Mouse (Mus musculus) myocyte (in vitro differentiated cells): Measurements from ENCODE around the gene Nfkbil1. TPM values are rescaled to one million over a fixed set of nuclear protein-coding genes. Genes with fewer than 3 reads are reported as not detected.
A peak's percentile ranks its signal among the peaks of the same experiment; 100 is the strongest.

ENCODE experiments used
- H3K27me3 ChIP-seq: one replicate; pipeline ENCODE4 v1.6.1; 2011; ENCODE audit not compliant: control insufficient read depth, insufficient read depth, insufficient read length
- H3K36me3 ChIP-seq: one replicate; pipeline ENCODE4 v1.6.1; 2011; ENCODE audit not compliant: control insufficient read depth, insufficient read depth
- H3K4me2 ChIP-seq: one replicate; pipeline ENCODE4 v1.6.1; 2011; ENCODE audit warnings: low read depth, control low read depth
- H3K4me3 ChIP-seq: one replicate; pipeline ENCODE4 v1.5.1; 2011; ENCODE audit warnings: mild to moderate bottlenecking, control low read depth, moderate library complexity
- H3K79me2 ChIP-seq: one replicate; pipeline ENCODE4 v1.6.1; 2011; ENCODE audit not compliant: control insufficient read depth, insufficient read depth
- H3ac ChIP-seq: one replicate; pipeline ENCODE4 v1.6.1; 2011; ENCODE audit not compliant: control insufficient read depth, insufficient read length
- CEBPB ChIP-seq: IDR thresholded peaks from 2 replicates; pipeline ENCODE4 v1.6.1; 2011; ENCODE audit warnings: mild to moderate bottlenecking, moderate library complexity; ENCODE audit not compliant: poor library complexity, insufficient read depth, severe bottlenecking
- E2F4 ChIP-seq: IDR thresholded peaks from one replicate; pipeline ENCODE4 v1.6.1; 2011; ENCODE audit warnings: mild to moderate bottlenecking, control low read depth, moderate library complexity; ENCODE audit not compliant: insufficient read depth
- MAX ChIP-seq: IDR thresholded peaks from one replicate; pipeline ENCODE4 v1.6.1; 2011; ENCODE audit warnings: low read depth, mild to moderate bottlenecking, control low read depth
- MYOG ChIP-seq, 3 experiments: IDR thresholded peaks; one replicate each; pipeline ENCODE4 v1.6.1; 2011; ENCODE audit warnings: control low read depth in 2 of 3, low read depth in 2 of 3, mild to moderate bottlenecking in 2 of 3; ENCODE audit not compliant: insufficient read length in 2 of 3, control insufficient read depth in 1 of 3, insufficient read depth in 1 of 3
- POLR2A ChIP-seq: IDR thresholded peaks from one replicate; pipeline ENCODE4 v1.6.1; 2011; ENCODE audit warnings: low read depth, mild to moderate bottlenecking, control low read depth, moderate library complexity; ENCODE audit not compliant: insufficient read length
- POLR2AphosphoS2 ChIP-seq: IDR thresholded peaks from one replicate; pipeline ENCODE4 v1.6.1; 2011; ENCODE audit warnings: low read depth, control low read depth; ENCODE audit not compliant: insufficient read length
- REST ChIP-seq: IDR thresholded peaks from one replicate; pipeline ENCODE4 v1.6.1; 2011; ENCODE audit warnings: mild to moderate bottlenecking, control low read depth, moderate library complexity; ENCODE audit not compliant: insufficient read depth, insufficient read length
- SRF ChIP-seq: IDR thresholded peaks from one replicate; pipeline ENCODE4 v1.6.1; 2011; ENCODE audit warnings: low read depth; ENCODE audit not compliant: control insufficient read depth, insufficient read length
- TCF12 ChIP-seq: IDR thresholded peaks from one replicate; pipeline ENCODE4 v1.6.1; 2011; ENCODE audit warnings: mild to moderate bottlenecking, control low read depth; ENCODE audit not compliant: poor library complexity, insufficient read depth, severe bottlenecking
- USF1 ChIP-seq: IDR thresholded peaks from one replicate; pipeline ENCODE4 v1.6.1; 2011; ENCODE audit warnings: low read depth, mild to moderate bottlenecking, control low read depth, moderate library complexity
- polyA plus RNA-seq: library from polyadenylated mRNA; unstranded; fragments of >200 nt; fragmentation: generic; extraction: Trizol; gene quantifications from one replicate; pipeline ENCODE4 v1.2.1, GENCODE M21; 2012; ENCODE audit warnings: missing spikeins

Nfkbil1 gene
- polyA plus RNA-seq, 1 experiment, result 27.1 TPM

DNA sequence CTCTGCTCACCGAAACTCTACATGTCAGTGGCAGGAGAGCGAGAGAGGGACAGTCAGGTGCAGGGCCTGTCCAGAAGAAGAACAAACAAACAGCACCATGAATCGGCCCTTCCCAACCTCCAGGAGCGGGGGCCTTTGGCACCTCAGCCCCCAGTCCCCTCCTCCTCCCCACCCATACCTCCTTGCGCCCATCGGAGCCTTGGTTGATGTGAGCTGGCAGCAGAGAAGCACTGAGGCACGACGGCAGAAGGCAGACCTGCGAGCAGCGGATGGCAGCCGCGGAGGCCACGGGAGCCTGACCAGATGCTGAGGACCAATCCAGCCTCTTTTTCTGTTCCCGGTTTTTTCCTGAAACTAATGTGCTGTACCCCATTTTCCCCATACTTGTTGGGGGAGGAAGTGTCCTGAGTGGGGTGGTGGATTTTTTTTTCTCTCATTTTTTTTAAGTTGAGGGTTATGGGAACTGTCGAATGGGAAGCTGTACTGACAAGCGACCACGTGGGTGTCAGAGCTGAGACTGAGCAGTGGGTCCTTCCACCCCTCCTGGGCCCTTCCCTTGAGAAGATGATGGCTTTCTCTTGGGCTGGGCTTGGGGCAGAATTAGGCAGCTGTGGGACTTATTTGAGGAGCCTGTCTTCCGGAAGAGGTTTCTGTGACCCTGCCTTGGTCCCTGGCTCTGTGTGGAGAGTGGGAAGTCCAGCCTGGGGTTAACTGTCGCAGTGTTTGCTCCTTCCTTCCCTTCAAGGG is 14.0 kb upstream of the Nfkbil1 start:
- TF ChIP-seq MAX, result no peak
- TF ChIP-seq POLR2AphosphoS2, result no peak
- no peak for TF ChIP-seq TCF12
- TF ChIP-seq USF1, result no peak
- peak; percentile 29 for TF ChIP-seq POLR2A
- Histone ChIP-seq H3K36me3 (peaks cover 48% of the 10 kb centered on the region), H3ac (no peak overlapping the region), H3K4me2 (no peak overlapping the region), H3K27me3 (no peaks in the 10 kb centered on the region), H3K4me3 (no peak overlapping the region), H3K79me2 (peaks cover 31% of the 10 kb centered on the region)

GRCm38 (mm10) chr17:35248986-35249385 is 13.4 kb upstream of the Nfkbil1 start:
- Histone ChIP-seq H3K27me3 (no peaks in the 10 kb centered on the region), H3K36me3 (peaks cover 53% of the 10 kb centered on the region), H3K79me2 (peaks cover 37% of the 10 kb centered on the region), H3K4me3 (no peak overlapping the region), H3ac (no peak overlapping the region), H3K4me2 (no peak overlapping the region)
- TF ChIP-seq REST (no peak), POLR2A (no peak), SRF (no peak)

- no peak overlapping the region for H3K4me2 ChIP-seq
- no peaks in the 10 kb centered on the region for H3K27me3 ChIP-seq
- peaks cover 56% of the 10 kb centered on the region for H3K79me2 ChIP-seq
- H3K36me3 ChIP-seq, result peaks cover 61% of the 10 kb centered on the region
- TF ChIP-seq CEBPB, result no peak
- TF ChIP-seq POLR2A, result peak; percentile 30
- no peak for TF ChIP-seq TCF12
- no peak overlapping the region for H3ac ChIP-seq
- H3K4me3 ChIP-seq, result no peak overlapping the region
Measured at GRCm38 (mm10) chr17:35247144-35247543, 11.6 kb upstream of the Nfkbil1 start.

DNA sequence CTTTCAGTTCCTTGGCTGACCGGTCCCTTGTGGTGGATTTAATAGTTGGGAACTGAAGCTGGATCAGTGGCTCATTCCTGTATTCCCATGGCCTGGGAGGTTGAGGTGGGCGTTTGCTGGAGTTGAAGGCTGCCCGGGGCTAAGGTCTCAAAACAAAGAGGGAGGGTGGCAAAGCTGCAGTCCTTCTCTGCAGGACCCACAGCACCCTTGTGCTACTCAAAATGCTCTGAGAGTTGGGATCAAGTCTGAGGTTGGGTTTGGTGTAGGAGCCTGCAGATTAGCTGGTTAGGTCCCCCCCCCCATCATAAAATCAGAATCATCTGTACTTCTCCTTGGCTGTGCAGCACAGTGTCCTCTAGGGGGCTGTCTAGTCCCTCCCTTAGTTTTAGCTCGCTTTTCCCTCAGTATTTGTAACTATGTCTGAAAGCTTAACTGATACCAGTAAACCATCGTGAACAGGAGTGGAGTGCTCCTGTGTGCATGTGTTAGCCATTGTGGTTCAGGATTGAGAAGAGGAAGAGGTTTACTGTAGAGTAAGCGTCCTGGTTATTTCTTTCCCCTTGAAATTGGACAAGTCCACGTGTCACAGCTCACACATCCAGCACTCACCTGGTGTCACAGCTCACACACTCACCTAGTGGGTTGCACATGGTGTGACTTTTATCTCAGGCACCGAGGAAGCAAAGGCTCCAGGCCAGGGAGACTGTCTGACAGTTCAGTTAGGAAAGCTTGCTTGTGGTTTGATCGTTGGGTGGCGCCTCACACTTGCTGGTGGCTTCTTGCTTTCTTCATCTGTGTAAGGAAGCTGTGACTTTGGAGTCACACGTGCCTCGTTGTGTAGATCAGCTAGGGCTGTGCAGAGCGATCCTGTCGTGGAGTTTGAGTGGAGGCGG is 10.4 kb upstream of the Nfkbil1 start:
- TF ChIP-seq POLR2A, result no peak
- peak; percentile 38 for TF ChIP-seq POLR2AphosphoS2
- H3K36me3 ChIP-seq, result peaks cover 57% of the 10 kb centered on the region
- H3K27me3 ChIP-seq, result no peaks in the 10 kb centered on the region
- H3ac ChIP-seq, result no peak overlapping the region
- no peak overlapping the region for H3K4me2 ChIP-seq
- no peak overlapping the region for H3K4me3 ChIP-seq
- H3K79me2 ChIP-seq, result peaks cover 59% of the 10 kb centered on the region

- Histone ChIP-seq H3K36me3 (peaks cover 52% of the 10 kb centered on the region), H3K27me3 (no peaks in the 10 kb centered on the region), H3K4me2 (peak overlapping the region; percentile 94), H3K79me2 (peaks cover 59% of the 10 kb centered on the region), H3ac (no peak overlapping the region), H3K4me3 (no peak overlapping the region)
- TF ChIP-seq MAX (no peak), E2F4 (no peak), MYOG (IDR thresholded peaks at IDR 0.05; ENCODE audit: control insufficient read depth in 1 of 3, insufficient read depth in 1 of 3, insufficient read length in 2 of 3, low read depth in 2 of 3) (no peak)
Measured at GRCm38 (mm10) chr17:35244999-35245398, 9.4 kb upstream of the Nfkbil1 start.

GRCm38 (mm10) chr17:35243086-35243485 is 7.5 kb upstream of the Nfkbil1 start:
- H3K27me3 ChIP-seq, result no peaks in the 10 kb centered on the region
- TF ChIP-seq POLR2AphosphoS2 (peak; percentile 39), SRF (no peak), REST (no peak)
- H3K4me3 ChIP-seq, result peak overlapping the region; percentile 96
- H3ac ChIP-seq, result peak overlapping the region; percentile 67
- H3K36me3 ChIP-seq, result peaks cover 45% of the 10 kb centered on the region
- peaks cover 59% of the 10 kb centered on the region for H3K79me2 ChIP-seq
- peak overlapping the region; percentile 94 for H3K4me2 ChIP-seq
